Mouse (Mus musculus) stomach, postnatal 0 days (tissue): ENCODE data around the gene Itm2b.

Experiments used
- CTCF ChIP-seq: IDR thresholded peaks from 2 replicates; pipeline ENCODE4 v1.5.1; 2016; ENCODE audit warnings: antibody characterized with exemption, low read depth, mild to moderate bottlenecking, moderate library complexity
- EP300 ChIP-seq: optimal IDR thresholded peaks from 2 replicates; pipeline ENCODE3; 2016; ENCODE audit warnings: antibody characterized with exemption

GRCm38 (mm10) chr14:73336316-73337080 is 48.6 kb downstream of the Itm2b start:
- TF ChIP-seq CTCF = no peak
- no peak for TF ChIP-seq EP300
